Mouse (Mus musculus) heart, embryonic 16.5 days (tissue): ENCODE measurements around the gene Arl4a. TPM values are rescaled to one million over a fixed set of nuclear protein-coding genes. Genes with fewer than 3 reads are reported as not detected.

ENCODE experiments used
- ATAC-seq: fragments of 200-750 bp; cut with Nextera tagmentation; replicated peaks from 2 replicates; pipeline ENCODE4 v1.8.0; 2017; ENCODE audit warnings: moderate number of reproducible peaks; ENCODE audit not compliant: insufficient read depth, low FRiP score; ENCODE audit errors: extremely low read depth
- H3K27ac ChIP-seq: fragments of 300-500 bp; sonication (generic); 2 replicates; pipeline ENCODE4 v1.5.1; 2014; ENCODE audit warnings: mild to moderate bottlenecking, low read length, control low read depth, moderate library complexity
- H3K27me3 ChIP-seq: fragments of 300-500 bp; sonication (generic); 2 replicates; pipeline ENCODE4 v1.6.1; 2014; ENCODE audit warnings: low read length, mixed read lengths; ENCODE audit not compliant: control insufficient read depth, insufficient read depth
- H3K36me3 ChIP-seq: fragments of 300-500 bp; sonication (generic); 2 replicates; pipeline ENCODE4 v1.6.1; 2014; ENCODE audit not compliant: control insufficient read depth, insufficient read depth
- H3K4me1 ChIP-seq: fragments of 300-500 bp; sonication (generic); 2 replicates; pipeline ENCODE4 v1.6.1; 2014; ENCODE audit warnings: low read length, mixed read lengths; ENCODE audit not compliant: control insufficient read depth, insufficient read depth
- H3K4me2 ChIP-seq: fragments of 300-500 bp; sonication (generic); 2 replicates; pipeline ENCODE4 v1.6.1; 2014; ENCODE audit warnings: low read depth, mild to moderate bottlenecking, control low read depth, low read length
- H3K4me3 ChIP-seq: fragments of 300-500 bp; sonication (generic); 2 replicates; pipeline ENCODE4 v1.5.1; 2014; ENCODE audit warnings: mild to moderate bottlenecking, control low read depth, low read length
- H3K9ac ChIP-seq: fragments of 300-500 bp; sonication (generic); 2 replicates; pipeline ENCODE4 v1.6.1; 2014; ENCODE audit warnings: low read length, control low read depth
- H3K9me3 ChIP-seq: fragments of 300-500 bp; sonication (generic); replicated peaks from 2 replicates; pipeline ENCODE4 v1.6.1; 2016; ENCODE audit warnings: low read length; ENCODE audit not compliant: control insufficient read depth
- WGBS: fragments of 180-500 bp; shearing (Covaris S2); extraction: QIAGEN DNeasy Blood & Tissue Kit; methylation state at CpG from one replicate; pipeline ENCODE4 v1.1.7; 2014; 5-methylcytosine and 5-hydroxymethylcytosine counted together
- polyA plus RNA-seq: library from polyadenylated mRNA; unstranded; fragments of >200 nt; fragmentation: Nextera tagmentation; extraction: Ambion mirVana; gene quantifications from 2 replicates; pipeline ENCODE4 v1.2.1, GENCODE M21; 2015

The Arl4a gene
- 32.8 and 38.5 TPM in 2 replicates for polyA plus RNA-seq

DNA sequence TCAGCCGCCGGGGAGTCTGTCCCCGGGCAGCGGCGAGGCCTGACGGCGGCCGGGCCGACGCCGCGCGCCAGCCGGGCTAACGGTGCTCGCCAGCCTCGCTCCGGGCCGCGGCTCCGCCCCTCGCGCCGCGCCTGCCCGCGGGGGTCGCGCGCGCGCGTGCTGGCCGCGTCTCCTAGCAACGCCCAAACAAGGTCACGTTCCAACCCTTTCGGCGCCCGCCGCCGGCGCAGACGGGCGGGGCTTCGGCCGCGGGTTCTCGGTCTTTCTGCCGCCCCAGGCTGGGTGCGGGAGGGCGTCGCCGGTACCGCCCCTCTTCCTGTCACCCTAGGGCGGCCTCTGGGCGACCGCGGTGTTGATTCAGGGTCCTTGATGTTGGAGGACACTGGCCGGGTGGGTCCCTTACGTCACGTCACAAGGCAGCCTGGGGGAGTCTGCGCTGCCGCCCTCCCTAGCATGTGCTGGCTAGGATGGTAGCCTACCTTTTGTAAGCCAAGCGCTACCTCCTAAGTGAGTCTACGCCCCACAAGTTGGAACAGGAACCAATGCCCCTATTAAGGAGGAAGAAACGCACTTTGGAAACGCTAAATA, at the start of gene Arl4a:
Gene Arl4a, minus strand, starts transcription at position 150 of the 588 bp plus-strand sequence.
- Histone ChIP-seq H3K9ac (peak within 1 kb of the TSS; percentile 90), H3K9me3 (no peaks in the 10 kb centered on the region), H3K4me2 (peak within 1 kb of the TSS; percentile 81)

DNA sequence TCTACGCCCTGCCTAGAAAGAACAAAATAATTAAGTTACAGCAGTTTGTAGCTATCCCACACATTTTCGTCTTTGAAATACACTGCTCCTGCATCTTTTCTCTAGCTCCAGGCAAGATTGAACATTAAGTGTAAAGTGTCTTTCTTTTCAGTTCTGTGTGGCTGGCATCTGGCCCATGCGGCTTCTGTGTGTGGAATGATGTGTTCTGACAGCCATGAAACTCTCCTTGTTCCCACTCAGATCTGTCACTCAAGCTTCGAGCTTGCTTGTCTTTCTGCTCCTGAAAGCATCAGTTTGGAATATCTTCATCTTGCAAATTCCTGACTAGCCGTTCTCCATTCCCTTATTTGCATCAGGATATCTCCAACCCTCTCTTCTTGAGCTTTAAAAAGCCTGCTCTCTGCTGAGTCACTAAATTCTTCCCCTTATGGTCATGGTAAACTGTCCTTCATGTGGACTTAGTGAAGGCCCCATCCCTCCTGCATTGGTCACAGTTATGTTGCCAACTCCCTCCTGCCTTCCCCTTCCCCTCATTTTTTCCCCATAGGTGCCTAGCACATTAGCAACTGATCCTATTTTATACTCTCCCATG, 48.0 kb upstream of the Arl4a start:
- Histone ChIP-seq H3K4me3 (no peak overlapping the region), H3K27me3 (no peaks in the 10 kb centered on the region), H3K27ac (no peak overlapping the region), H3K4me1 (no peaks in the 10 kb centered on the region), H3K36me3 (no peaks in the 10 kb centered on the region), H3K4me2 (no peak overlapping the region), H3K9ac (no peak overlapping the region), H3K9me3 (no peaks in the 10 kb centered on the region)
- ATAC-seq = no peak
- WGBS = 49% methylated on average over 5 of the region's 5 CpGs

More for the DNA sequence above, at the start of gene Arl4a:
- H3K4me3 ChIP-seq = peak within 1 kb of the TSS; percentile 93
- peak; percentile 91 for ATAC-seq
- peak within 1 kb of the TSS; percentile 96 for H3K27ac ChIP-seq
- peaks cover 9% of the 10 kb centered on the region for H3K4me1 ChIP-seq
- no peaks in the 10 kb centered on the region for H3K27me3 ChIP-seq
- 0 out of 2 replicates have a peak, but pooled peaks cover 2% of the 10 kb centered on the region for H3K36me3 ChIP-seq
- WGBS = under 1% methylated on average over 68 of the region's 68 CpGs

- no peaks in the 10 kb centered on the region for H3K27me3 ChIP-seq
- H3K4me2 ChIP-seq = no peak overlapping the region
- no peak overlapping the region for H3K4me3 ChIP-seq
- no peak for ATAC-seq
- no peak overlapping the region for H3K9ac ChIP-seq
- H3K27ac ChIP-seq = no peak overlapping the region
- 37% methylated on average over 5 of the region's 6 CpGs for WGBS
- no peaks in the 10 kb centered on the region for H3K4me1 ChIP-seq
- no peaks in the 10 kb centered on the region for H3K36me3 ChIP-seq
- H3K9me3 ChIP-seq = no peaks in the 10 kb centered on the region
These were observed 44.8 kb upstream of the Arl4a start for GRCm38 (mm10) chr12:40082453-40083238.

DNA sequence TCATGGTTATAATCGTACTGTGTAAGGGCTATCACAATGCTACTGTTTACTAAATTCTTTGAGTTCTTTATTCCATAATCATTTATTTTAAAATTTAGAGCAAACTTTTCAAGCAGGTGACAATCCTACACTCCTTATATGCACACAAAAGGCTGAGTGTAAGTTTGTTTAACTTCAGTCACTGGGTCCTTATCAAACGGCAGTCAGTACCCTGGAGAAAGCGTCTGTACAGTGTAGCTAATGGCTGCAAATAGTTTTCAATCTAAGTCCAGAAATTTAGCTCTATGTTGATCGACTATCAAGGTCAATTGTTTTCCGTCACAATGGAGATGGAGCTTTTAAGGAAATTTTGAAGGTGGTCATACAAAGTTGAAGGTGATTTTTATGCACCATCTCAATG, 44.2 kb upstream of the Arl4a start:
- Histone ChIP-seq H3K4me3 (no peak overlapping the region), H3K9me3 (no peaks in the 10 kb centered on the region), H3K27ac (no peak overlapping the region), H3K36me3 (no peaks in the 10 kb centered on the region), H3K9ac (no peak overlapping the region), H3K27me3 (no peaks in the 10 kb centered on the region), H3K4me2 (no peak overlapping the region), H3K4me1 (no peaks in the 10 kb centered on the region)
- WGBS = 52% methylated on average over 5 of the region's 5 CpGs
- no peak for ATAC-seq

DNA sequence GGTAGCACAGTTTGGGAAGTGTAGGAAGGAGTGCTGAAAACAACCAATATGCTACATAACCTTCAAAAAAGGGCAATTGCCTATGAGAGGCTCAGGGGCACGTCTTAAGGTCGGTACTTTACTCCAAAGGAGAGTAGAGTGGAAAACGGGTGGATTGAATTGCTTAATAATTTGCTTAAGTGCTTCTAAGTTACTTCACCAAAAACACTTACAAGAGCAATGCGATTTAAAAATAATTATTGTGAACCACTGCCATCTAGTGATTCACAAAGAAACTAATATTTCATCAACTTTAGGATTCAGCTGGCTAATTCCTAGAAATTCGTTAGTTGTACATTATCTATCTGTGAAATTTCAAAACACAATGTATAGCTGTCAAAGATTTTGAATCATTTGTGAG, 35.8 kb upstream of the Arl4a start:
- H3K27ac ChIP-seq = no peak overlapping the region
- WGBS = 56% methylated on average over 5 of the region's 5 CpGs
- no peaks in the 10 kb centered on the region for H3K36me3 ChIP-seq
- no peaks in the 10 kb centered on the region for H3K27me3 ChIP-seq
- no peaks in the 10 kb centered on the region for H3K9me3 ChIP-seq
- H3K4me1 ChIP-seq = no peaks in the 10 kb centered on the region
- no peak overlapping the region for H3K9ac ChIP-seq
- H3K4me2 ChIP-seq = no peak overlapping the region
- no peak overlapping the region for H3K4me3 ChIP-seq
- no peak for ATAC-seq

DNA sequence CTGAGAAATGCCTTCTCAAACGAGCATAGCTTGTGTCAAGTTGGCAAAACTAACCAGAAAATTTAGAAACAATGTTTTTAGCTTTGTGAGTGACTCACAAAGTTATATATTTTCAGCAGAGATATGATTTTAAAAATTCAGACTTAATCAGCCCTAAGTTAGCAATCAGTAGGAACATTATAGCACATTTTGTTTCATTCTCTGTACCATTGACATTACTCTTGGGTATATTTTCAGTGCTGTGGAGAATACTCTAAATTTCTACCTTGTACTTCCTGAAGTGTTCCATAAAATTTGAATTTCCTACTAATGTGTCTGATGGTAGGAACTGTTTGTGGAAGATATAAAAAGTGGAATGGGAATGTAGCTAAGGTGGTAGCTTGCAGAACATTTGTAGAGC, 9.2 kb upstream of the Arl4a start:
- 58% methylated on average over 1 of the region's 1 CpGs for WGBS
- Histone ChIP-seq H3K4me2 (no peak overlapping the region), H3K9ac (no peak overlapping the region), H3K27me3 (no peaks in the 10 kb centered on the region), H3K27ac (no peak overlapping the region), H3K9me3 (no peaks in the 10 kb centered on the region), H3K4me1 (no peaks in the 10 kb centered on the region), H3K4me3 (no peak overlapping the region), H3K36me3 (no peaks in the 10 kb centered on the region)
- no peak for ATAC-seq

- H3K27ac ChIP-seq = no peak overlapping the region
- no peak overlapping the region for H3K4me3 ChIP-seq
- no peak overlapping the region for H3K9ac ChIP-seq
- ATAC-seq = no peak
- H3K36me3 ChIP-seq = no peaks in the 10 kb centered on the region
- WGBS = 83% methylated on average over 8 of the region's 8 CpGs
- H3K9me3 ChIP-seq = no peaks in the 10 kb centered on the region
- H3K4me1 ChIP-seq = no peaks in the 10 kb centered on the region
- H3K27me3 ChIP-seq = no peaks in the 10 kb centered on the region
- H3K4me2 ChIP-seq = no peak overlapping the region
These were observed 6.2 kb upstream of the Arl4a start for GRCm38 (mm10) chr12:40043816-40044585.

DNA sequence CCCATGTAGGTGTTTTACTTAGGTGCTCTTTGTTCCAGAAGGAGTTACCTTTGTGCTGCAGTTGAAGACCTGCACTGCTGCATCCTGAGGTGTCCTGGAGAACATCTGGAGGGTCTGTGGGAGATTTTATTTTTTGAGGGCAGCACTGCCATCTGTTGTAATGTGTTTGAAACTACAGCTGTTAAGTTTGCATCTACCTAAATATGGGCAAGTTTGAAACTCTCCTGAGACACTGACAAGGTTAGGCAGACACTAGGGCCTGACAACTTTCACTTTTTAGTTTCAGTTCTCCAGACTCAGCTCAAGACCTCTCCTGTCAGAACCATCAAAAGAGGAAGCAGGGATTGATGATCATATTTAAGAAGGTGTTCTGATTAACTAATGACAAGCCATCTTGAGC, 2.2 kb upstream of the Arl4a start:
- no peaks in the 10 kb centered on the region for H3K9me3 ChIP-seq
- no peaks in the 10 kb centered on the region for H3K36me3 ChIP-seq
- no peak overlapping the region for H3K9ac ChIP-seq
- no peak for ATAC-seq
- H3K4me2 ChIP-seq = no peak overlapping the region
- no peaks in the 10 kb centered on the region for H3K27me3 ChIP-seq
- H3K27ac ChIP-seq = no peak overlapping the region
- peaks cover 9% of the 10 kb centered on the region for H3K4me1 ChIP-seq
- no peak overlapping the region for H3K4me3 ChIP-seq
